Mouse (Mus musculus) testis, adult 2 months (tissue): Measurements from ENCODE around the gene Smim14.

Experiments
- CTCF ChIP-seq: fragments of 200-500 bp; IDR thresholded peaks from 2 replicates; pipeline ENCODE4 v1.5.1; 2012; ENCODE audit warnings: low read depth, mild to moderate bottlenecking, inconsistent platforms, low read length, moderate library complexity; ENCODE audit not compliant: control insufficient read depth, insufficient read depth, insufficient replicate concordance
- POLR2A ChIP-seq: fragments of 200-500 bp; IDR thresholded peaks from 2 replicates; pipeline ENCODE4 v1.6.1; 2012; ENCODE audit warnings: low read depth, mild to moderate bottlenecking, inconsistent platforms, low read length, moderate library complexity; ENCODE audit not compliant: control insufficient read depth

GRCm38 (mm10) chr5:65469766-65470165 lies 67.2 kb downstream of the Smim14 start:
- TF ChIP-seq POLR2A (no peak), CTCF (no peak)
